Mouse (Mus musculus): ENCODE results near the gene Stac3. TPM values are rescaled to one million over a fixed set of nuclear protein-coding genes. Genes with fewer than 3 reads are reported as not detected.

Stac3 gene
- polyA plus RNA-seq, 2 experiments: 4.4 to 43.2 TPM

GRCm38 (mm10) chr10:127496156-127496555 is 5.3 kb upstream of the Stac3 start:
- DNase-seq (ENCODE audit: low spot score): no peak
- no peaks in the 10 kb centered on the region for H3K9me3 ChIP-seq (ENCODE audit: control insufficient read depth, low read length)
- no peak overlapping the region for H3K27ac ChIP-seq (replicated peaks; ENCODE audit: low read depth, low read length)
- no peak overlapping the region for H3K4me2 ChIP-seq (replicated peaks; ENCODE audit: low read depth, low read length, severe bottlenecking)
- WGBS: 83% methylated on average over 3 of the region's 3 CpGs
- H3K4me3 ChIP-seq (replicated peaks; ENCODE audit: low read length): no peak overlapping the region
- H3K27me3 ChIP-seq (ENCODE audit: control insufficient read depth, insufficient read depth, low read length): no peaks in the 10 kb centered on the region
- H3K4me1 ChIP-seq (ENCODE audit: control insufficient read depth, insufficient read depth, low read length): no peaks in the 10 kb centered on the region
- ATAC-seq (ENCODE audit: low FRiP score, low read depth): no peak
- peaks cover 83% of the 10 kb centered on the region for H3K36me3 ChIP-seq (ENCODE audit: control insufficient read depth, insufficient read depth, low read length)
- no peak for TF ChIP-seq POLR2A (IDR thresholded peaks at IDR 0.05; ENCODE audit: borderline replicate concordance, extremely low read depth, insufficient read depth, insufficient read length)
- H3K9ac ChIP-seq (ENCODE audit: low read depth, low read length, severe bottlenecking): no peak overlapping the region

GRCm38 (mm10) chr10:127499516-127499915 is 2.0 kb upstream of the Stac3 start:
- ATAC-seq (ENCODE audit: low FRiP score, low read depth): no peak
- Histone ChIP-seq H3K4me2 (replicated peaks; ENCODE audit: low read depth, low read length, severe bottlenecking) (no peak overlapping the region), H3K9me3 (ENCODE audit: control insufficient read depth, low read length) (no peaks in the 10 kb centered on the region), H3K4me1 (ENCODE audit: control insufficient read depth, insufficient read depth, low read length) (no peaks in the 10 kb centered on the region), H3K9ac (ENCODE audit: low read depth, low read length, severe bottlenecking) (no peak overlapping the region), H3K27me3 (ENCODE audit: control insufficient read depth, insufficient read depth, low read length) (no peaks in the 10 kb centered on the region), H3K4me3 (replicated peaks; ENCODE audit: low read length) (no peak overlapping the region), H3K36me3 (ENCODE audit: control insufficient read depth, insufficient read depth, low read length) (peaks cover 53% of the 10 kb centered on the region), H3K27ac (replicated peaks; ENCODE audit: low read depth, low read length) (no peak overlapping the region)
- 75% methylated on average over 5 of the region's 5 CpGs for WGBS
- no peak for DNase-seq (ENCODE audit: low spot score)
- TF ChIP-seq POLR2A (IDR thresholded peaks at IDR 0.05; ENCODE audit: borderline replicate concordance, extremely low read depth, insufficient read depth, insufficient read length): no peak

- no peak for DNase-seq (ENCODE audit: low spot score)
- Histone ChIP-seq H3K4me1 (ENCODE audit: control insufficient read depth, insufficient read depth, low read length) (no peaks in the 10 kb centered on the region), H3K27ac (replicated peaks; ENCODE audit: low read depth, low read length) (no peak overlapping the region), H3K4me2 (replicated peaks; ENCODE audit: low read depth, low read length, severe bottlenecking) (no peak overlapping the region), H3K9ac (ENCODE audit: low read depth, low read length, severe bottlenecking) (no peak overlapping the region), H3K9me3 (ENCODE audit: control insufficient read depth, low read length) (no peaks in the 10 kb centered on the region), H3K4me3 (replicated peaks; ENCODE audit: low read length) (no peak overlapping the region), H3K27me3 (ENCODE audit: control insufficient read depth, insufficient read depth, low read length) (no peaks in the 10 kb centered on the region), H3K36me3 (ENCODE audit: control insufficient read depth, insufficient read depth, low read length) (peaks cover 48% of the 10 kb centered on the region)
- WGBS: 83% methylated on average over 4 of the region's 4 CpGs
- no peak for TF ChIP-seq POLR2A (IDR thresholded peaks at IDR 0.05; ENCODE audit: borderline replicate concordance, extremely low read depth, insufficient read depth, insufficient read length)
- ATAC-seq (ENCODE audit: low FRiP score, low read depth): no peak
Observed at GRCm38 (mm10) chr10:127500042-127500441, 1.4 kb upstream of the Stac3 start.

- peak overlapping the region; percentile 33; the same call in 1 of the 2 replicates for H3K4me3 ChIP-seq (replicated peaks; ENCODE audit: low read length)
- no peak overlapping the region for H3K27ac ChIP-seq (replicated peaks; ENCODE audit: low read depth, low read length)
- peaks cover 3% of the 10 kb centered on the region; the same call in 1 of the 2 replicates for H3K36me3 ChIP-seq (ENCODE audit: control insufficient read depth, insufficient read depth, low read length)
- DNase-seq (ENCODE audit: low spot score) (peak; percentile 62), ATAC-seq (ENCODE audit: low FRiP score, low read depth) (no peak)
- H3K9me3 ChIP-seq (ENCODE audit: control insufficient read depth, low read length): no peaks in the 10 kb centered on the region
- TF ChIP-seq POLR2A (IDR thresholded peaks at IDR 0.05; ENCODE audit: borderline replicate concordance, extremely low read depth, insufficient read depth, insufficient read length): no peak
- WGBS: 4% methylated on average over 15 of the region's 15 CpGs
- peaks cover 36% of the 10 kb centered on the region for H3K27me3 ChIP-seq (ENCODE audit: control insufficient read depth, insufficient read depth, low read length)
- H3K4me2 ChIP-seq (replicated peaks; ENCODE audit: low read depth, low read length, severe bottlenecking): peak overlapping the region; percentile 71; the same call in 1 of the 2 replicates
- H3K9ac ChIP-seq (ENCODE audit: low read depth, low read length, severe bottlenecking): no peak overlapping the region
- peaks cover 30% of the 10 kb centered on the region for H3K4me1 ChIP-seq (ENCODE audit: control insufficient read depth, insufficient read depth, low read length)
Observed at GRCm38 (mm10) chr10:127508239-127508638, 6.8 kb downstream of the Stac3 start.

- peak; percentile 57 for ATAC-seq (ENCODE audit: low FRiP score, low read depth)
- Histone ChIP-seq H3K4me1 (ENCODE audit: control insufficient read depth, insufficient read depth, low read length) (peaks cover 37% of the 10 kb centered on the region), H3K9ac (ENCODE audit: low read depth, low read length, severe bottlenecking) (no peak overlapping the region)
Observed at GRCm38 (mm10) chr10:127509051-127509836, 7.8 kb downstream of the Stac3 start.

More at GRCm38 (mm10) chr10:127509051-127509836, 7.8 kb downstream of the Stac3 start:
- Histone ChIP-seq H3K27ac (replicated peaks; ENCODE audit: low read depth, low read length) (no peak overlapping the region), H3K27me3 (ENCODE audit: control insufficient read depth, insufficient read depth, low read length) (peaks cover 44% of the 10 kb centered on the region), H3K9me3 (ENCODE audit: control insufficient read depth, low read length) (no peaks in the 10 kb centered on the region), H3K4me3 (replicated peaks; ENCODE audit: low read length) (peak overlapping the region; percentile 33), H3K4me2 (replicated peaks; ENCODE audit: low read depth, low read length, severe bottlenecking) (peak overlapping the region; percentile 71), H3K36me3 (ENCODE audit: control insufficient read depth, insufficient read depth, low read length) (no peaks in the 10 kb centered on the region)
- peak; percentile 82 for DNase-seq (ENCODE audit: low spot score)
- WGBS: under 1% methylated on average over 35 of the region's 35 CpGs
- TF ChIP-seq POLR2A (IDR thresholded peaks at IDR 0.05; ENCODE audit: borderline replicate concordance, extremely low read depth, insufficient read depth, insufficient read length): no peak
